Mouse (Mus musculus): ENCODE measurements around the gene Stx3. TPM values are rescaled to one million over a fixed set of nuclear protein-coding genes. Genes with fewer than 3 reads are reported as not detected.

Stx3 gene
- total RNA-seq, 2 experiments from 2014 or later = 24.2 to 32.3 TPM

DNA sequence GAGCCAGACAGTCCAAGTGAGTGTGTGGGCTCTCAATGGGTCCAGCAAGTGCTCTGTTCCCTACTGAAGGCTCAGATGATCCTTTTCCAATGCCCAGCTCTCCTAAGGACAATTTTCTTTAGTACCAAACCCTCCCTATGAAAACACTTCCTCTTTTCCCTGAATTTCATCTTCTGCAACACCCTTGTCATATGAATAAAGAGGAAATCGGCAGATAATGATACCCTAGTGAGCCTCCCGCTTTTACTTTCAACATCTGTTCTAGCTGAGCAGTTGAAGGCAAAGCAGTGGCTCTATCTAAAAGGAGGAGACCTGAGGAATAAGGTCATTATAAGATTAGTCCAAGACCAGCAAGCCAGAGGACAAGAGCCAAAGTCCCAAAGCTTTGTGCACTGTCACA lies 10.8 kb downstream of the Stx3 start:
- DNase-seq (ENCODE audit: extremely low spot score in 1 of 2, low spot score in 1 of 2) = no peak

DNA sequence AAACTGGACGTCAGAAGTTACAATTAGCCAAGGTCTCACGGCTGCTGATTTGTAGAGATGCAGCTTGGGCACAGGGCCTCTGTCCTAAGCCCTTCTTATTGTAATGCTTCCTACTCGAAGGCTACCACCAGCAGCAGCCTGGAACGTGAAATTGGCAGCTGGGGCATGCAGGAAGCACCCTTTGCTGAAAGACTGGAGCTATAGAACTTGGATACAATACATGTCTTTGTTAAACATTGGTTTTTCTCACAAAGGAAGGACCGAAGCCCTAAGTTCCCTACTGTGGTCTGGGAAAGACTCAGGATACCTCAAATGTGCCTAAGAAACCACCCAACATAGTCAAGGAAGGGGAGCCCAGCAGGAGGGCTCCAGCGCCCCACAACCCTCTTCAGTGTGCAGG lies 11.4 kb downstream of the Stx3 start:
- DNase-seq (ENCODE audit: extremely low spot score in 1 of 2, low spot score in 1 of 2) = no peak

DNA sequence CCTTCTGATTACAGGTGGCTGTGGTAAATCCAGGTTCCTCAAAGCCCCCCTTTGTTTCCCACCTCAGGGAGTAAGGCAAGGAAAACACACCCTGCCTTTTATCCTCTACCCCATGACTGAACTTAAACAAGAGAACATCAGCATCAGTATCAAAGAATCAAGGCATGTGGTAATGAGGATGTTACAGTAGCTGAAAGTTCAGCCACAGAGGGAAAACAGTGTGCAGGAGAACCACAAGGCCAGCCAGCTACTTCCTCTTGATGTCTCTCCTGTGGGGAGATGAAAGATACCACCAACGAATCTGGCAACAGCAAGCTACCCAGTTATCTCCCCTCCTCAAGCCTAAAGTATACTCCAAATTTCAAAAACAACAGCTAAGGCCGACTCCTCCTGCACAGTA lies 12.0 kb downstream of the Stx3 start:
- no peak for DNase-seq (ENCODE audit: extremely low spot score in 1 of 2, low spot score in 1 of 2)

DNA sequence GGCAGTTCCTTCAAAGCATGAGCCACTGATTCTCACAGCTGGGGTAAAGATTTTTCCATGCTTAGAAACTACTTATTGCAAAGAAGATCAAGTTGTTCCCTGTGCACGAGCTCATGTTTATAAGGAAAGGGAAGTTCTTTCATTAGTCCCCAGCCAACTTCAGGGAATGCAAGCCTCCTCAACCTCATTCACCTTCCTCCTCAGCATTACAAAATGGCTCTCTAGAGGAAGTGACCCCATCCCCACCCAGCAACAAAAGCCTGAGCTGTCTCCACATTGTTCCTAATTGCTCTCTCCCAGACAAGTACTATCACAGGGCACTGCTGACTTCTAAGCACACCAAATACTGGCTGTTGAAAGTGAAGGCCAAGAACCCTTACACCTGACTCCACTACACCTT lies 14.8 kb downstream of the Stx3 start:
- DNase-seq (ENCODE audit: extremely low spot score in 1 of 2, low spot score in 1 of 2) = no peak

DNA sequence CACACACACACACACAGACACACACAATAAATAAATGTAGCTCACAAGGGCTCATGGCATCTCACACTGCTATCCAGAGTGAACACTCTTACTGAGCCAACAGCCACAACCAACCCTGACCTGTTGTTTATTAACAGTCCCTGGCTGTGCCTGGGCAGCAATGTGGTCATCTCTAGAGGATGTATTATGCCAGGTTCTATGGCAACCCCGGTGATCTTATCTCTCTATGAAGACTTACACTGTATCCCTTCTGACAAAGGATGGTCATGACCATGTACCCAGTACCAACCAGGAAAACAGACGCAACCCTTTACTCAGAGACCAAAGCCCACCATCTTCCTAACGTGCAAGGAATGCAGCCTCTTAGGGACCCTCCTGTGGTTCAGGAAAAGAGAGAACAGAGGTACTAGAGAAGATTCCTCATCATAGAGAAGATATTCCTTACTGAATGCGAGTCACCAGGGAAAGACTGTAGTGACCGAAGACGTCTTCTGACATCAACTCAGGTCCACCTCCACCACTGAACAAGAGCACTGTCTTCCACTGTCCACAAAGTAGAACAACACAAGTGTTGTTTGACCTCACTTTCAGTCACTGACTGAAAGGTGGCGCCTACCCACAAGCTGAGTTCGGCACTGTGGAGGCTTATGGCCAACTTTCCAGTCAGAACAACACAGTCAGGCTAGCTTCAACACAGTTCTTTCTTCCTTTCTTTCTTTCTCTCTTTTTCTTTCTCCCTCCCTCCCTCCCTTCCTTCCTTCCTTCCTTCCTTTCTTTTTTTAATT lies 18.5 kb downstream of the Stx3 start:
- DNase-seq (ENCODE audit: extremely low spot score in 1 of 2, low spot score in 1 of 2) = no peak

DNA sequence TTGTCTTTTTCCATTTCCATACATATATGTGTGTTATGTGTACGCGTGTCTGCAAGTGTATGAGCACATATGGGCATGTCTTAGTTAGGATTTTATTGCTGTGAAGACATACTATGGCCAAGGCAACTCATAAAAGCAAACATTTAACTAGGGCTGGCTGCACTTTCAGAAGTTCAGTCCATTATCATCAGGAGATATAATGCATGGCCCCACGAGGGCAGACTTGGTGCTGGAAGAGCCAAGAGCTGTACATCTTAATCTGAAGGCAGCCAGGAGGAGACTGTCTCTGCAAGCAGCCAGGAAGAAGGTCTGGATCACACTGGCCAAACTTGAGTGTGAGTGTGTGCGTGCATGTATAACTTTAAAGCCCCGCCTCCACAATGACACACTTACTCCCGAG lies 24.8 kb downstream of the Stx3 start:
- DNase-seq (ENCODE audit: extremely low spot score in 1 of 2, low spot score in 1 of 2) = no peak

DNA sequence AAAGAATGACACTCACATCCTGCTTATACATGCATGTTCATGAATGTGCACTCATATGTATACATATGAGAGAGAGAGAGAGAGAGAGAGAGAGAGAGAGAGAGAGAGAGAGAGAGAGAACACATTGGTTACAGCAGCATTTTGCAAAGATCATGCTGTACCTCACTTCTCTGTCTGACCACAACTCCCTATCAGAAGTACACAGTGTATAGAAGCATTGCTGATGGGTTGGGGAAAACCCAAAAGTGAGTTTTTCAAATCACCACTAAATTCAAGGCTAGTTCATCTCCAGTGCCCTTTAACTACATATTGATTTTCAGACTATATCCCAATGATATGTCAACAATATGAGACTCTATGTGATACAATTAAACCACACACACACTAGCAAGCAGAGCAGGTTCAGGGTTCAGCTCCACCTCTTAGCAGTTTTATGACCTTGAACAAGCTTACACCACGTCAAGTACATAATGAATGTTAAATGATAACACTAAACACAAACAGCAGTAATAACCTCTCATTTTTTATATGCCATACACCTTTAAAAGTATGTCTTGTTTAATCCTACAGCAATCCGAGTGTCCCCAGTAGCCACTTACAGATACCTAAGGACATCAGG lies 25.4 kb downstream of the Stx3 start:
- DNase-seq (ENCODE audit: extremely low spot score in 1 of 2, low spot score in 1 of 2) = no peak

DNA sequence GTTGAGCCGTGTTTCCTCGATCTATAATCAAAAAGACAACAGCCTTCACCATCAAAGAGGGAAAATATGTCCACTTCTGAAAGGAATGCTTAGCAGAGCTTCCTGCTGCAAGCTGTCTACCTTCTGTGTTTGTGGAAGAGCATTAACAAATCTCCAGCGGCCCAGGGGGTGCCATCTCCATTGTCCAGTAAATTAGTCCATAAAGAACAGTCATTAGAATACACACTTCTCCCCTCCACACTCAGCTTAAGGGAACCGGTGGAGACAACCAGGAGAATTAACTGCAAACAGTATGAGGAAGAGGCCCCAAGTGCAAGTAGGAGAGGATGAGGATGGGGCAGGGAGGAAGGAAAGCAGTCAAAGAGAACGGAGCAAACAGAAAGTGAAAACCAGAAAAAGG lies 27.4 kb downstream of the Stx3 start:
- no peak for DNase-seq (ENCODE audit: extremely low spot score in 1 of 2, low spot score in 1 of 2)

DNA sequence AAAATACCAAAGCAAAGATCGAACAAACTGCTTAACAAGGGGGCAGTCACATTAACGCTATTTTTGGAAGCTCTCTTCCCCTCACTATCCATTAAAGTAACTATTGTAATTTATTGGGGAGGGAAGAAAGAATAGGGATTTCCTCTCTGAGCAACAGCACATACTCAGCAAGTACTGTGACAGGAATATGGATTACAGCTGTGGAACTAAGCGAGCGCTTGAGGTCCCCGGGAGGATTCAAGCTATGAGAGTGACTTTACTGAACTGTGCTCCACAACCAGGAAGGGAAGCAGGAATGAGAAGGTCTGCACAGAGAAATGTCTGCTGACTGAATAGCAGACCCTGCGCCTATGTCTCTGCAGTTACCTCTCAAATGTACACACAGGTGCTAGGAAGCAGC lies 30.3 kb downstream of the Stx3 start:
- no peak for DNase-seq (ENCODE audit: extremely low spot score in 1 of 2, low spot score in 1 of 2)

DNA sequence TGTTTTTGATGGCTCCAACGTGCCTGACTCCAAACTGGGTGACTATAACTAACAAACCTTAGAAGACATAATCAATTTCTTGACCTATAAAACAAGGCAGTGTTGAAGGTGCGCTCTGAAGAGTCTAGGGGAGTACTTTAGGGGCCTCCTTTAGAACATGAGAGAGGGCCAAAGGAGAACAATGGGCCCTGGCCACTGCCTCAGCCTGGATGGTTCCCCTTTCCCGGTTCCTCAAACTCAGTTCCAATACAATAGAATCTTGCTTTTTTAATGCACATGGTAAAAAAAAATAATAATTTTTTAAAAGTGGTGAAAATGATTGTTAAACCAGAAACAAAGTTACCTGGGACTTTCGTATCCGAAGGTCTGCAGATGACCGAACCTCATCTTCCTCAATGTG lies 31.4 kb downstream of the Stx3 start:
- no peak for DNase-seq (ENCODE audit: extremely low spot score in 1 of 2, low spot score in 1 of 2)

DNA sequence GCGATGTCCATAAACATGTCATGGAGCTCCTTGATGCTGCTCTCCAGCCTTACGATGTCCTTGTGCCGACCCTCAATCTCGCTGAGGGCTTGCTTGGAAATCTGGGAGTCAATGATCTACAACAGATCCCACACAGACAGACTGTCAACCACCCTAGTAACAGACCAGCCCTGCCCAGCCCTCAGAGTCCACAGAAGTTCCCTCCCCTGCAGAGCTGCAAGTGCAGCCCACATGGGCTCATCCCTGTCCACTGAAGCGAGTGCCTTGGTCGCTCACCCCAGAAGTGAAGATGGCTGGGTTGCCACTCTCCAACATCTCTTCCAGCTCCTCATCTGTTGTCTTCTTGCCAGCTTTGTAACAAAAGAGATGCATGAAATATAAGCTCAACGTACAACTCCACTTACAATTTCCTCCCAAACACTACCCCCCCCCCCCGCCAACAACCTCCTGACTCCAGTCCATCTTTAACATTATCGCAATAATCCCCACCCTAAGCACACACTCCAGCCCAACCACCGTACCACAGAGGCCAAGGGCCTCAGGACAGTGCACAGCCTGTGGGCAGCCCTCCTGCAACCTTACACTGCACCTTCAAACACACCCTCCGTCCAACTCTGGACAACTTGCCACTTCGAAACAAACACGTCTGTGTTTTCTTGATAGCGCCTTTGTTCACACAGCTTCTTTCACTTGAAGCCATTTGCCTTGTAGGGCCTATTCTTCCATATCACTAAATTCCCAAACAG lies 33.6 kb downstream of the Stx3 start:
- DNase-seq (ENCODE audit: extremely low spot score in 1 of 2, low spot score in 1 of 2) = no peak

DNA sequence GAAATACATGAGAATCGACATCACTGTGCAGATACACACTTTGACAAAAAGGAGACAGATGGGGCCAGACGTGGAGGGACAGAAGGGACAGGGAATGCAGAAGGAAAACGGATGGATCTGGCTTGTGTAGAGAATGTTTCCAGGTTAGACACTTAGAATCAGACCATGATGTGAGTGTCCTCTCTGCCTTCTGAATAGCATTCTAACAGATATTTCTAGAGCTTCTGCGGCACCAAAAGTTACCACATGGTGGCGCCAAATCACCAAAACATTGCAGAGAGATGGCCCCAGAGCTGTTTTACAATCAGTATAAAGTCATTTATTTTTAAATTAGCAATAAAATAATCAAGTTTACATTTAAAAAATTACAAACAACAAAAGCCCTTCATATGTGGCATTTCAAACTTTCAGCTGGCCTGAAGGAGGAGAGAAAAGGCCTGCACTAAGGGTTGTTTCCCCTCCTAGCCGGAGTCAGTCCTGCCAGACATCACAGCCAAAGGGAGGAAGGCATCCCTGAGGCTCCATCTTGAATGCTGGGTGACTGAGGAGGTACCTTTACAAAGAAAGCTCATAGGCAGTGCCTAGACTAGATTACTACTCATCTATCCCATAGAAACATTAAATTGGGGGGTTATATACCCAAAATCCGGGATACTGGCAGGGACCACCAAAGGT lies 41.9 kb downstream of the Stx3 start:
- peak; percentile 61 to 84 for DNase-seq (ENCODE audit: extremely low spot score in 1 of 2, low spot score in 1 of 2)

DNA sequence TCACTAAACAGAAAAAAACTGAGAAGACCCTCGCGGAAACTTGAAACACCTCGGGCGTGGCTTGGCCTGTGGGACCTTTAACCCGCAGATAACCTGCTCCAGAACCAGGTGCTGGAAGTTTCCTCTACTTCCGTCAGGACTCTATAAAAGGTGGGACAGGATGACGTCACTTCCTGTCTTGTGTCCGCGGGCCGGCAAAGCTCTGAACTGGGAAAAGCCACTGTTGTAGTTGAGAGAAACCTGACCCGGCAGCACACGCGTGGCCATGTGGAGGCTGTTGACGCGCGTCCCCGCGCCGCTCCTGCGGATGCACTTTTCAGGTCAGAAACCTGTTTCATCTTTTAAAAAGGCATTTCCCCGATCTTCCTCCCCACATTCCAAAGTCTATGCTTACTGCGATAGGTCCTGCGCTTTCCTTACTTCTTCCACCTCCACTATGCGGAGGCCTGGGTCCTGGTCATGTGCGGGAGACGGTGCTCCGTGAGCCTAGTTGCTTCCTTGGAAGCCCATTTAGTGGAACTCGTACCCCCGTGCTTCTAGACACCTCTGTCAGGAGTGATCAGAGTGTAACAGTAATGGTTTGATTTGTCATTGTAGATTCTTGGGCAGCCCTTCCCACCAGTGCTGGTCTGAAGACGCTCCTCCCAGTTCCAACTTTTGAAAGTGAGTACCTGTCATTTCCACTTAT lies 48.9 kb downstream of the Stx3 start, which contains the start of gene Mrpl16:
Gene Mrpl16, plus strand, starts transcription at position 187 of the 688 bp plus-strand sequence.
- DNase-seq (ENCODE audit: extremely low spot score in 1 of 2, low spot score in 1 of 2) = peak; percentile 79 to 86

DNA sequence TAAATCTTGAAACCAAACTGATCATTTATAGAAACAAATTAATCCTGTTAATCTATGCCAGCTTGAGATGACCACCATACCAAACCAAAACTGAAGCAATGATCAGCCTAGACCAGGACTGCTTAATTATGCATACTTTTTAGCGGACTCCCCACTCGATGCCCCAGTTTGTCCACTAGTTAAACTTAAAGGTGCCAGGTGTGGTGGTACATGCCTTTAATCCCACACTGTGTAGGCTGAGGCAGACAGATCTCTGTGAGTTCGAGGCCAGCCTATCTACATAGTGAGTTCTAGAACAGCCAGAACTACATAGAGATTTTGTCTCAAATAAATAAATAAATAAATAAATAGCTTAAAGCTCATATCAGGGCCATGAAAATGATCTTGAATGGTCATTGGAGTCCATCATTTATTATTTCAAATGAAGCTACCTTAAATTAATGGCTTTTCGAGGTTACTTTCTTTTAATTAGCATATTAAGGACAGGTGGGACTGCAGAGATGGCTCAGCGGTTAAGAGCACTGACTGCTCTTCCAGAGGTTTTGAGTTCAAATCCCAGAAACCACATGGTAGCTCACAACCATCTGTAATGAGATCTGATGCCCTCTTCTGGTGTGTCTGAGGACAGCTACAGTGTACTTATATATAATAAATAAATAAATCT lies 49.8 kb downstream of the Stx3 start:
- no peak for DNase-seq (ENCODE audit: extremely low spot score in 1 of 2, low spot score in 1 of 2)

DNA sequence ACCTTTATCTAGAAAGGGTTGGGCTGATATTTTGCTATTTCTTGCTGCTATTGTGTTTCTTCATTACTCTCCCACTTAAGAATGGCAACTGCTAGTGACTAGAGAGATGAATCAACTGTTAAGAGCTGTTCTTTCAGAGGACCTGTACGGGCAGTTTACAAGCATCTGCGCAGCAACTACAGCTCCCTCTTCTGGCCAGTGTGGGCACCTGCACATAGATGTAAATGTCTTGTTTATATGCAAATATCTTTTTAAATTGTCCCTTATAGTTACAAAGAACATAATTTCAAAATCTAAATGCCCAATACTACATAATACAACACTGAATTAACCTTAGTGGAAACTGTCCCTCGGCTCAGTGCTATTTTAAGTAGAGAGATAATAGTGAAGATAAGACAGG lies 51.0 kb downstream of the Stx3 start:
- DNase-seq (ENCODE audit: extremely low spot score in 1 of 2, low spot score in 1 of 2) = no peak

DNA sequence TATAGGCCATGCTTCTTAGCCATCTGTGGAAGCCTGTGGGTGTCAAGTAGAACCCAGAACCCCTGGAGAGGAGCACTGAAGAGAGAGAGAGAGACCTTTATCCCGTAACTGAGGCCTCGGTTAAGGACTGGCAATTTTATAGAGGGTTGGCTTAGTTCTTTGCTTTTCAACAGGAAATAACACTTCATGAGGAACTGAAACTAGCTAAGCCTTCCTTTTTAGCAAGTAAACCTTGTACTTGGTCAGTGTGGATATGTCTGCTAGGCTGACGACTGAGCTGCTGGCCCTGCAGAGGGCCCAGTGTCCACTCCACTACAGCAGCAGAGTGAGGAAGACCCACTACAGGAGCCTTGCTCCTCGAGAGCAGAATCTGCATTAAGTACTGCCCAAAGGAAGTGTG lies 52.8 kb downstream of the Stx3 start:
- DNase-seq (ENCODE audit: extremely low spot score in 1 of 2, low spot score in 1 of 2) = no peak

DNA sequence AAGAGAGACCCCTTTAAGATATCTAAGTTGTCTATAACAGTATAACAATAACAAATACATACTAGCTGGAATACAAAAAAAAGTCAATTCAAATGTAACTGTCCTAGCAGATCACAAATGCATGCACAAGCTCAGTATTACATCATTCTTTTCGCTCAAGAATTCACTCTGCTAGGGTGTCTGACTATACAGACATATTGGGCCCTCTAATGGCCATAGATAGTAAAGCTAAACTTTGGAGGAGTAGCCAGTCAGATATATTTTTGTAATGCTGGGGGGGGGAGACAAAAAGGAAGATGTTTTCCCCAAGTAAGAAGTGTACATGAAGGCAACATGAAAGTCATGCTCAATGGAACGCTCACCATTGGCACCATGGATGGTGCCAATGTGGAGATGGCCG lies 54.1 kb downstream of the Stx3 start:
- DNase-seq (ENCODE audit: extremely low spot score in 1 of 2, low spot score in 1 of 2) = no peak

DNA sequence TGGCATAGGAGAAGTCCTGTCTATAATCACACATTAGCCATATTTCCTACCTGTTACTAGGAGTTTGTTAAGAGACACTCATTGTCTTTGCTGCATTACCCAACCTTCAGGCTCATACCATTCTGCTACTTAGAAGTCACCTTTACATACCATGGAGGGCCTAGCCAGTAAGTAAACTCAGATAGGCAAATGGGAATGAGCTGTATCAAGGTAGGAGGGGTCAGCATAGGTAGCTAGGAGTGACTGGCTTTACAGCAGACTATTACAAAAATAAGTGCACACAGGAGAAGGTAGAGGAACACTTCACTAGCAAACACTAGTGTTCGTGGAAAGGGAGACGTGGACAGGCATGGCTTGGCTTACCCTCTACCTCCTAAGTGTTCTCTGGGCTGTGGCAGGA lies 71.9 kb downstream of the Stx3 start, which contains the start of gene Gif:
Gene Gif, plus strand, starts transcription at position 257 of the 400 bp plus-strand sequence.
- no peak for DNase-seq (ENCODE audit: extremely low spot score in 1 of 2, low spot score in 1 of 2)

DNA sequence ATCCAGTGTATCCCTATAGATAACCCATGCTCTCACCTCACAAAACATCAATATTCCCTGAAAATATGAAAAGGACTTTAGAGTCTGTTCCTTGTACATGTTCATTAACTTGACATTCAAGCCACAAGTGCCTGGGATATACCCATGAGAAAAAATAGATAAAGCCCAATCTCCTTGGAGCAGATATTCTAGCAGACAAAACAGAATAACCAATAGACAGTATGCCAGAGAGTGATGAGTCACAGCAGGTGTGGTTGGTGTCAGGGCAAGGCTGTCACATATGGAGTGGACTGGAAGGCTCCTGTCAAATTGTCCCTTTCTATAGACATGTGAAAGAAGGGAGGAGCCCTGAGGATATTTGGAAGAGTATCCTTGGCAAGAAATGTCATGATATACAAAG lies 73.5 kb downstream of the Stx3 start:
- DNase-seq (ENCODE audit: extremely low spot score in 1 of 2, low spot score in 1 of 2) = no peak

DNA sequence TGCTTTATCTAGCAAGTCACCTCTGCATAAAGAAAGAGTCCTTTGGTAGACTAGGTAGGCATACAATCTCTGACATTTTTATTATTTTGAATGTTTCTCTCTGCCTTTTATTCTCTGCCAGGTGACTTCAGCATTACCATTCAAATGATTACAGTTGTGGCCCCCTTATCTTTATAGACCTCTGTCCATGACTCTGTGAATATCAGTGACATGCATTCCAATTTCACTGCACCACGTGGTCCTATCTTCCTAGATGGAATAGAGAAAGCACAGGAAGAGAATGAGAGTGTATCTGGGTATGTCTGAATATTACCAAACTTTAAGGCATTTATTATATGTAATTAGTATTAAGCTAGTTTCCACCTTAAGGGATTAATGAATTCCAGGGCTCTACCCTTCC lies 82.7 kb downstream of the Stx3 start:
- DNase-seq (ENCODE audit: extremely low spot score in 1 of 2, low spot score in 1 of 2) = no peak

All from layer of hippocampus, postnatal 25 days (tissue).